9 mouse cellular contexts compared by ENCODE assay signal in the genomic region with DNA sequence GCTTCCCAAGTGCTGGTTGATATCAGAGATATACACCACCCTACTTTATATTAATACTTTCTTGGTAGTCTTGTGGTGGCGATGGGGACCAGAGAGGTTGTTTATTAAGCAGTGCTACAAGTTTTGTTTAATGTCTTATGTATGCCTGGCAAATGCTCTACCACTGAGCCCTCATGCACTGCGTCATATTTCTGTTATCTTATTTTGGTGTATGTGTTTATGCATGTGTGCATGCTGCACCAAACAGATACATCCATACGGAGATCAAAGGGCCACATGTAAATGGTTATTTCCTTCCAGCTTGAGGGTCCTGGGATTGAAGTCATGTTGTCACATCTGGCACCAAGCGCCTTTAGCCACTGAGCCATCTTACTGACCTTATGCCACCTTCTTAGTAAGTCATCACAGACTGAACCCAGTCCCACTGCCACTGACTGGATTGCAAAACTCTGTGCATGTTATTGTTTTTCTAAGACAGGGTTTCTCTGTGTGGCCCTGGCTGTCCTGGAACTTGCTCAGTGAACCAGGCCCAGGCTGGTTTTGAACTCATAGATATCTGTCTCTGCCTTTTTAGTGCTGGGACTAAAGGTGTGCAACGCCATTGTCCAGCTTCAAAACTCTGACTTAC. TPM values are rescaled to one million over a fixed set of nuclear protein-coding genes. Genes with fewer than 3 reads are reported as not detected.
DNase-seq lines count a peak whose midpoint lies in the region; ATAC-seq lines count a peak whose summit lies in the region.
"Had no signal": no experiment of that assay in that cellular context is flagged by ENCODE, and none has a peak within 500 bp of the region (broad histone marks: within the 10 kb centered on the region; RNA-seq: fewer than 3 reads in every experiment).

No protein-coding gene starts in this region.

- no peaks in the 10 kb centered on the region for H3K9me3 ChIP-seq in heart, embryonic 10.5 days
- H3K9me3 ChIP-seq in hindbrain, embryonic 14.5 days (ENCODE audit: control insufficient read depth, low read length) = no peaks in the 10 kb centered on the region
- no peaks in the 10 kb centered on the region for H3K9me3 ChIP-seq in midbrain, embryonic 10.5 days (replicated peaks)

- ATAC-seq in hindbrain, embryonic 14.5 days (ENCODE audit: low FRiP score) = no peak

- H3K27ac ChIP-seq in heart, embryonic 10.5 days = peak overlapping the region; percentile 99; the same call in 1 of the 2 replicates
- H3K27ac ChIP-seq in brown adipose tissue, adult 24 weeks (replicated peaks; ENCODE audit: low read depth, low read length) = no peak overlapping the region
- H3K27ac ChIP-seq in hindbrain, embryonic 14.5 days = no peak overlapping the region
- no peak overlapping the region for H3K27ac ChIP-seq in midbrain, embryonic 10.5 days (replicated peaks)

- peak overlapping the region; percentile 98 for H3K9ac ChIP-seq in hindbrain, embryonic 14.5 days

- WGBS in heart, embryonic 10.5 days = 89% methylated on average over 5 of the region's 5 CpGs
- WGBS in hindbrain, embryonic 14.5 days = 89% methylated on average over 5 of the region's 5 CpGs
- WGBS in midbrain, embryonic 10.5 days = 87% methylated on average over 5 of the region's 5 CpGs

- peak overlapping the region; percentile 94 for H3K4me3 ChIP-seq in heart, embryonic 10.5 days
- H3K4me3 ChIP-seq in brown adipose tissue, adult 24 weeks (ENCODE audit: insufficient read depth, low read depth, low read length) = peak overlapping the region; percentile 26
- H3K4me3 ChIP-seq in hindbrain, embryonic 14.5 days (replicated peaks; ENCODE audit: low read length) = peak overlapping the region; percentile 92
- H3K4me3 ChIP-seq in midbrain, embryonic 10.5 days = peak overlapping the region; percentile 90

- peak overlapping the region; percentile 73 for H3K4me2 ChIP-seq in hindbrain, embryonic 14.5 days (replicated peaks)

- H3K4me1 ChIP-seq in heart, embryonic 10.5 days = peaks cover 35% of the 10 kb centered on the region
- H3K4me1 ChIP-seq in brown adipose tissue, adult 24 weeks (ENCODE audit: control insufficient read depth, insufficient read depth, insufficient read length, low read length) = peaks cover 18% of the 10 kb centered on the region
- H3K4me1 ChIP-seq in hindbrain, embryonic 14.5 days (replicated peaks; ENCODE audit: control insufficient read depth, insufficient read depth, low read length) = peaks cover 38% of the 10 kb centered on the region
- H3K4me1 ChIP-seq in midbrain, embryonic 10.5 days = peaks cover 30% of the 10 kb centered on the region

- no peak for DNase-seq in heart, embryonic 10.5 days (ENCODE audit: low spot score)
- DNase-seq in heart, adult 8-10 months (ENCODE audit: low spot score) = no peak
- no peak for DNase-seq in hindbrain, embryonic 14.5 days (ENCODE audit: low spot score)
- no peak for DNase-seq in midbrain, embryonic 10.5 days (ENCODE audit: low spot score)
- DNase-seq in adrenal gland, postnatal 25 days = no peak
- no peak for DNase-seq in lung, postnatal 10 days
- no peak for DNase-seq in thymus, postnatal 36 days
- DNase-seq: layer of hippocampus, adult 9-11 months had no signal

- no peaks in the 10 kb centered on the region for H3K27me3 ChIP-seq in heart, embryonic 10.5 days (ENCODE audit: insufficient read depth, poor library complexity, severe bottlenecking)
- no peaks in the 10 kb centered on the region for H3K27me3 ChIP-seq in hindbrain, embryonic 14.5 days (ENCODE audit: control insufficient read depth, insufficient read depth, low read length)
- no peaks in the 10 kb centered on the region for H3K27me3 ChIP-seq in midbrain, embryonic 10.5 days (ENCODE audit: low read depth, poor library complexity, severe bottlenecking)

- H3K36me3 ChIP-seq in heart, embryonic 10.5 days = peaks cover 28% of the 10 kb centered on the region
- peaks cover 21% of the 10 kb centered on the region for H3K36me3 ChIP-seq in hindbrain, embryonic 14.5 days (replicated peaks; ENCODE audit: control insufficient read depth, insufficient read depth)
- peaks cover 49% of the 10 kb centered on the region for H3K36me3 ChIP-seq in midbrain, embryonic 10.5 days

RNA-seq across cellular contexts. Expression of a gene that starts 1.2 kb away (rescaled TPM):
- 22.9 and 30.7 TPM in 2 replicates for polyA plus RNA-seq in heart, embryonic 10.5 days (2016; fragmentation: Nextera tagmentation; extraction: Ambion mirVana)
- total RNA-seq in heart, adult 8-10 months (2022) = 10 to 100 TPM in 1 of 4 experiments, 1 to 10 TPM in 3; 6.5 to 10.3 (median 8.3) TPM
- 18.4 and 23.4 TPM in 2 replicates for polyA plus RNA-seq in brown adipose tissue, adult 24 weeks (2012; ENCODE audit: insufficient read depth, insufficient read length, missing spikeins)
- 26.5 and 29.1 TPM in 2 replicates for polyA plus RNA-seq in hindbrain, embryonic 14.5 days (2014; fragmentation: Nextera tagmentation; extraction: Ambion mirVana)
- 35.5 and 38.4 TPM in 2 replicates for polyA plus RNA-seq in midbrain, embryonic 10.5 days (2016; fragmentation: Nextera tagmentation; extraction: Ambion mirVana)
- total RNA-seq in adrenal gland, postnatal 25 days (2021) = 27.2 and 32.1 TPM in 2 replicates

RNA-seq across cellular contexts. Expression of a gene that starts 1.3 kb away (rescaled TPM):
- polyA plus RNA-seq in heart, embryonic 10.5 days (2016; fragmentation: Nextera tagmentation; extraction: Ambion mirVana) = 853 and 1,049 TPM in 2 replicates
- total RNA-seq in heart, adult 8-10 months (2022) = 1,000 to 10,000 TPM; 1,366 to 1,665 (median 1,521) TPM
- 1,471 and 1,656 TPM in 2 replicates for polyA plus RNA-seq in brown adipose tissue, adult 24 weeks (2012; ENCODE audit: insufficient read depth, insufficient read length, missing spikeins)
- polyA plus RNA-seq in hindbrain, embryonic 14.5 days (2014; fragmentation: Nextera tagmentation; extraction: Ambion mirVana) = 649 and 654 TPM in 2 replicates
- 487 and 502 TPM in 2 replicates for polyA plus RNA-seq in midbrain, embryonic 10.5 days (2016; fragmentation: Nextera tagmentation; extraction: Ambion mirVana)
- total RNA-seq in adrenal gland, postnatal 25 days (2021) = 451 and 465 TPM in 2 replicates

RNA-seq across cellular contexts. Expression of a gene that starts 33.2 kb away (rescaled TPM):
- polyA plus RNA-seq in heart, embryonic 10.5 days (2016; fragmentation: Nextera tagmentation; extraction: Ambion mirVana) = 10.2 and 12.2 TPM in 2 replicates
- total RNA-seq in heart, adult 8-10 months (2022) = 1 to 10 TPM; 7.7 to 8.8 (median 8.0) TPM
- polyA plus RNA-seq in brown adipose tissue, adult 24 weeks (2012; ENCODE audit: insufficient read depth, insufficient read length, missing spikeins) = 6.9 and 7.3 TPM in 2 replicates
- 12.6 and 13.1 TPM in 2 replicates for polyA plus RNA-seq in hindbrain, embryonic 14.5 days (2014; fragmentation: Nextera tagmentation; extraction: Ambion mirVana)
- 15.4 and 16.7 TPM in 2 replicates for polyA plus RNA-seq in midbrain, embryonic 10.5 days (2016; fragmentation: Nextera tagmentation; extraction: Ambion mirVana)
- 11.1 and 14.4 TPM in 2 replicates for total RNA-seq in adrenal gland, postnatal 25 days (2021)

RNA-seq across cellular contexts. Expression of a gene that starts 49.6 kb away (rescaled TPM):
- polyA plus RNA-seq in heart, embryonic 10.5 days (2016; fragmentation: Nextera tagmentation; extraction: Ambion mirVana) = 1.8 and 57.3 TPM in 2 replicates
- total RNA-seq in heart, adult 8-10 months (2022) = under 1 TPM; 0.28 to 0.49 (median 0.38) TPM
- polyA plus RNA-seq in brown adipose tissue, adult 24 weeks (2012; ENCODE audit: insufficient read depth, insufficient read length, missing spikeins) = 0.44 and 0.58 TPM in 2 replicates
- 3.4 and 4.1 TPM in 2 replicates for polyA plus RNA-seq in hindbrain, embryonic 14.5 days (2014; fragmentation: Nextera tagmentation; extraction: Ambion mirVana)
- polyA plus RNA-seq in midbrain, embryonic 10.5 days (2016; fragmentation: Nextera tagmentation; extraction: Ambion mirVana) = 0.06 TPM in 1 of 2 replicates, not detected in the other
- 9.9 and 12.2 TPM in 2 replicates for total RNA-seq in adrenal gland, postnatal 25 days (2021)

Comparison
In these comparisons a context has a peak if more than half of its experiments do, and no peak if none do; other contexts are left out.
1. H3K4me3 ChIP-seq: peak in every context shown above with its lines; median percentile 94 in heart, embryonic 10.5 days; 92 in hindbrain, embryonic 14.5 days; 90 in midbrain, embryonic 10.5 days; 26 in brown adipose tissue, adult 24 weeks.